Mouse (Mus musculus) neural tube, embryonic 14.5 days (tissue): Measurements from ENCODE around the gene Gstt1. TPM values are rescaled to one million over a fixed set of nuclear protein-coding genes. Genes with fewer than 3 reads are reported as not detected.

Experiments
- ATAC-seq: fragments of 200-750 bp; cut with Nextera tagmentation; 2 replicates; pipeline ENCODE4 v1.8.0; 2017; ENCODE audit warnings: low read depth, mild to moderate bottlenecking, moderate TSS enrichment, moderate library complexity
- H3K27ac ChIP-seq: fragments of 300-500 bp; sonication (generic); 2 replicates; pipeline ENCODE4 v1.5.1; 2014; ENCODE audit warnings: low read depth, mild to moderate bottlenecking, control low read depth, low read length, moderate library complexity, mixed read lengths
- H3K27me3 ChIP-seq: fragments of 300-500 bp; sonication (generic); 2 replicates; pipeline ENCODE4 v1.6.1; 2014; ENCODE audit warnings: low read length; ENCODE audit not compliant: control insufficient read depth, insufficient read depth
- H3K36me3 ChIP-seq: fragments of 300-500 bp; sonication (generic); 2 replicates; pipeline ENCODE4 v1.6.1; 2014; ENCODE audit warnings: low read length, mixed read lengths; ENCODE audit not compliant: control insufficient read depth, insufficient read depth
- H3K4me1 ChIP-seq: fragments of 300-500 bp; sonication (generic); 2 replicates; pipeline ENCODE4 v1.6.1; 2014; ENCODE audit warnings: low read length; ENCODE audit not compliant: control insufficient read depth, insufficient read depth
- H3K4me2 ChIP-seq: fragments of 300-500 bp; sonication (generic); 2 replicates; pipeline ENCODE4 v1.6.1; 2014; ENCODE audit warnings: mild to moderate bottlenecking, low read depth, low read length, control low read depth
- H3K4me3 ChIP-seq: fragments of 300-500 bp; sonication (generic); 2 replicates; pipeline ENCODE4 v1.5.1; 2014; ENCODE audit warnings: low read depth, low read length, control low read depth, mixed read lengths
- H3K9ac ChIP-seq: fragments of 300-500 bp; sonication (generic); replicated peaks from 2 replicates; pipeline ENCODE4 v1.6.1; 2014; ENCODE audit warnings: low read depth, mild to moderate bottlenecking, control low read depth, low read length, mixed read lengths
- H3K9me3 ChIP-seq: fragments of 300-500 bp; sonication (generic); 2 replicates; pipeline ENCODE4 v1.6.1; 2016; ENCODE audit warnings: low read length; ENCODE audit not compliant: control insufficient read depth
- WGBS: fragments of 180-500 bp; shearing (Covaris S2); extraction: QIAGEN DNeasy Blood & Tissue Kit; methylation state at CpG from one replicate; pipeline ENCODE4 v1.1.7; 2014; 5-methylcytosine and 5-hydroxymethylcytosine counted together
- polyA plus RNA-seq: library from polyadenylated mRNA; unstranded; fragments of >200 nt; fragmentation: Nextera tagmentation; extraction: Ambion mirVana; gene quantifications from 2 replicates; pipeline ENCODE4 v1.2.1, GENCODE M21; 2014

Gstt1 gene
- polyA plus RNA-seq, 1 experiment from 2014 or later, result 11.2 TPM

DNA sequence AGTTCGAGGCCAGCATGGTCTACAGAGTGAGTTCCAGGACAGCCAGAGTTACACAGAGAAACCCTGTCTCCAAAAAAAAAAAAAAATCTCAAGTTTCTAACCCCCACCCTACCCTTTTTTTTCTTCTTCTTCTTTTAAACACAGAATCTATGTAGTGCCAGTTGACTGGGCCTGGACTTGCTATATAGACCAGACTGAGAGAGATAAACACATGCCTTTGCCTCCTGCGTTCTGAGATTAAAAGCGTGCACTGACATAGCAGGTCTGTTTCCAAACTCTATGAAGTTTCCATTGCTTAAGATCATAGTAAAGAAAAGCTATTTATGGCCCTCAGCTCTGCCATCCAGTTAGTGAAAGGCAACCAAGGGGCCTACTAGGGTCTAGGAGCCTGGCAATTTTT lies 36.0 kb downstream of the Gstt1 start:
- Histone ChIP-seq H3K9ac (no peak overlapping the region), H3K27ac (no peak overlapping the region), H3K4me1 (peaks cover 9% of the 10 kb centered on the region), H3K9me3 (no peaks in the 10 kb centered on the region), H3K27me3 (no peaks in the 10 kb centered on the region), H3K4me2 (no peak overlapping the region), H3K4me3 (no peak overlapping the region), H3K36me3 (no peaks in the 10 kb centered on the region)
- 97% methylated on average over 3 of the region's 3 CpGs for WGBS
- ATAC-seq, result no peak

DNA sequence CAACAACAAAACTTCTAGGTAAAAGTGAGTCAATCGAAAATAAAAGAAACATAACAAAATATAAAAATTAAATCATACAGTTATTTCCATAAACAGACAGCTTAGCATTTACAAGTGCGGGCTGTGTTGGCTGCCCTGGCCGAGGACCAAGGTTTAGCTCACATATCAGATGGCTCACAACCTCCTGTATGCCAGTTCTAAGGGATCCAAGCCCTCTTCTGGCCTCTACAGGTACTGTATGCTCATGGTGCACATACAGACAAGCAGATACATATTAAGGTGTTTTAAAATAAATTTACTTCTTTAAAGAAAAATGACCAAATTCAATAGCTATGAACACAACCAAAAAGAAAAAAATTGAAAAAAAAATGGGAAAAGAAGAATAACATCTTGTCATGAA lies 38.1 kb downstream of the Gstt1 start:
- peaks cover 9% of the 10 kb centered on the region for H3K4me1 ChIP-seq
- no peaks in the 10 kb centered on the region for H3K36me3 ChIP-seq
- ATAC-seq, result no peak
- no peak overlapping the region for H3K4me2 ChIP-seq
- no peaks in the 10 kb centered on the region for H3K27me3 ChIP-seq
- over 99% methylated on average over 3 of the region's 3 CpGs for WGBS
- no peak overlapping the region for H3K27ac ChIP-seq
- H3K4me3 ChIP-seq, result no peak overlapping the region
- H3K9me3 ChIP-seq, result no peaks in the 10 kb centered on the region
- H3K9ac ChIP-seq, result no peak overlapping the region

DNA sequence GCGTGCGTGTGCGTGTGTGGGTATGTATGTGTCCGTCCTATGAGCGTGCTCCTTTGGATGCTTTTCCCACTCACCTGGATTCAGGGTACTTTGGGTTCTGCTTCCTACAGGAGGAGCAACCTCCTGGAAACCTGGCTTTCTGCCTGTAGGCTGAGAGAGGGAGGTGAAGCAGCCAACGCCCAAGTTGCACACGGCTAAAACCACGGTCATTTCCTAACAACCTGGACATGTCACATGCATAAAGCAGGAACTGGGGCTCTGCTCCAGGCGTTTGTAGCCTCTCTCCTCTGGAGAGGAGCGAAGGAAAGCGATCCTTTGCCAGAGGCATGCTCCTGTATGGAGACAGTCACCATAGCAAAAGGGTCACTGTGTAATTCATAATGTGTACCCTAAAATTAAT lies 41.7 kb downstream of the Gstt1 start:
- 97% methylated on average over 11 of the region's 11 CpGs for WGBS
- no peaks in the 10 kb centered on the region for H3K27me3 ChIP-seq
- no peaks in the 10 kb centered on the region for H3K9me3 ChIP-seq
- no peaks in the 10 kb centered on the region for H3K4me1 ChIP-seq
- H3K4me3 ChIP-seq, result no peak overlapping the region
- no peak for ATAC-seq
- H3K36me3 ChIP-seq, result peaks cover 21% of the 10 kb centered on the region
- no peak overlapping the region for H3K4me2 ChIP-seq
- H3K9ac ChIP-seq, result no peak overlapping the region
- no peak overlapping the region for H3K27ac ChIP-seq

DNA sequence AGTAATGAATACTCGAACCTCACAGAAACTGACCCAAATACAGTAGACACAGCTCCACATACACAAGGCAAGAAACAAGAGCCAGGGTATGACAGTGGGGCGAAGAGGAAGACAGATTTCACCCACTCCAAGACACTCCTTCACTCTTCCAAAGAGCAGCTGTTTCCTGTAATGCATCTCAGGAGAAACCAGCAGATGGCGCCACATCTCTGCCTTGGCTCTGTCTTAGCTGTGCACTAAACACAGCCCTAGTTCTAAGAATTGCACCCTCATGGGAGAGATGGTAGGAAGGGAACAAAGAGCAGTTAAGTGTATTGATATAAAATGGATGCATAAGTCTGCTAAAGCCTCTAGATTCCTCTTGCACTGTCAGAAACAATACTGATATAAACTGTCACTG lies 54.4 kb downstream of the Gstt1 start:
- H3K27ac ChIP-seq, result peak overlapping the region; percentile 52
- ATAC-seq, result peak; percentile 97
- no peaks in the 10 kb centered on the region for H3K9me3 ChIP-seq
- peak overlapping the region; percentile 1; the same call in 1 of the 2 replicates for H3K9ac ChIP-seq
- no peak overlapping the region for H3K4me3 ChIP-seq
- WGBS, result 50% methylated on average over 3 of the region's 3 CpGs
- no peaks in the 10 kb centered on the region for H3K4me1 ChIP-seq
- H3K36me3 ChIP-seq, result peaks cover 64% of the 10 kb centered on the region
- no peaks in the 10 kb centered on the region for H3K27me3 ChIP-seq
- no peak overlapping the region for H3K4me2 ChIP-seq

DNA sequence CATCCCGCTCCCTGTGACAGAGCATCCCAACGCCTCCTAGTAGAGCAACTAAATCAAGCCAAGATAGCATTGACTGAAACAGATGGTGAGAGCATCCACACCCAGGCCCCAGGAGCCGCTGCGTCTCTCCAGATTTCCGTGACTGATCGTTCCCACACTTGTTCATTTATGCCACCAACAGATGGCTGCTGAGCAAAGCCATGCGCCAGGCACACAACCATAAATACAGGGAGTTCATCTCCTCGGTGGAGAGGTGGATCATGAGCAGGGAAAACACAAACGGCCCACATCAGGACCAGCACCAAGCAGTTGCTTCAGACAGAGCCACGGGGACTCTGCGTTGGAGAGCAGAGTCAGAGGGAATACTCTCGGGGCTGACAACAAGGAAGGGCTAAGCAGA lies 55.0 kb downstream of the Gstt1 start:
- H3K4me3 ChIP-seq, result no peak overlapping the region
- H3K4me1 ChIP-seq, result no peaks in the 10 kb centered on the region
- no peaks in the 10 kb centered on the region for H3K9me3 ChIP-seq
- no peak for ATAC-seq
- no peak overlapping the region for H3K4me2 ChIP-seq
- H3K27ac ChIP-seq, result no peak overlapping the region
- H3K36me3 ChIP-seq, result peaks cover 68% of the 10 kb centered on the region
- H3K9ac ChIP-seq, result no peak overlapping the region
- H3K27me3 ChIP-seq, result no peaks in the 10 kb centered on the region
- WGBS, result 86% methylated on average over 12 of the region's 12 CpGs

DNA sequence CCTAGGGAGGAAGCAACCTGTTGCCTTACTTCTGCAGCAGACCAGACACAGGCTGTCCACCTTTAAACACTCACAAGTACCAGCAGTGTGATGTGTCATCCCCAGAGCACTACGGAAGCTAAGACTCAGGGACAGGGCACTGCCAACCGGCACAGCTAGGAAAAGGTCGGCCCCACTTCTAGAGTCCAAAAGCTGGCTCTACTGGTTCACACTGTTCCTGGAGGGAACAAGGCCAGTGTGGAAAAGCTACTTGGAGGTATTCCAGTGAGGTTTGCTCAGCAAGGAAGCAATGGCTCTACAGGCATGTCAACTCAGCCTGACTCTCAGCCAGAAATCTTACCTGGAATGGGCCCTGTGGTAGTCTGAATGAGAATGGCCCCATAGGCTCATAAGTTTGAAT lies 57.5 kb downstream of the Gstt1 start:
- no peak overlapping the region for H3K9ac ChIP-seq
- H3K4me2 ChIP-seq, result no peak overlapping the region
- no peak overlapping the region for H3K27ac ChIP-seq
- ATAC-seq, result no peak
- no peaks in the 10 kb centered on the region for H3K27me3 ChIP-seq
- H3K4me1 ChIP-seq, result no peaks in the 10 kb centered on the region
- WGBS, result 94% methylated on average over 3 of the region's 3 CpGs
- peaks cover 64% of the 10 kb centered on the region for H3K36me3 ChIP-seq
- no peak overlapping the region for H3K4me3 ChIP-seq
- H3K9me3 ChIP-seq, result no peaks in the 10 kb centered on the region

Other genes with a start within 250 kb of the Gstt1 start
- gene Lrrc75b, start 238.3 kb downstream of the Gstt1 start, polyA plus RNA-seq, result 32.6 and 36.6 TPM in 2 replicates
- gene Ggt1, start 237.0 kb downstream of the Gstt1 start, polyA plus RNA-seq, result 0.85 and 1.5 TPM in 2 replicates
- 0.43 and 1.5 TPM in 2 replicates for gene Ggt5, start 209.2 kb downstream of the Gstt1 start, polyA plus RNA-seq
- gene Susd2, start 154.6 kb downstream of the Gstt1 start, polyA plus RNA-seq, result 9.8 and 12.3 TPM in 2 replicates
- 34.2 and 39.9 TPM in 2 replicates for gene Cabin1, start 34.2 kb downstream of the Gstt1 start, polyA plus RNA-seq
- gene Ddt, start 25.2 kb downstream of the Gstt1 start, polyA plus RNA-seq, result 102 and 104 TPM in 2 replicates
- gene Gm20441, start 17.6 kb downstream of the Gstt1 start, polyA plus RNA-seq, result not detected in 2 replicates
- 0.94 TPM in 1 of 2 replicates, not detected in the other for gene Gstt3, start 17.2 kb downstream of the Gstt1 start, polyA plus RNA-seq
- not detected in 2 replicates for gene Gstt4, start 24.0 kb upstream of the Gstt1 start, polyA plus RNA-seq
- gene Gstt2, start 38.8 kb upstream of the Gstt1 start, polyA plus RNA-seq, result 4.3 and 7.5 TPM in 2 replicates
- 1,682 and 1,948 TPM in 2 replicates for gene Mif, start 61.7 kb upstream of the Gstt1 start, polyA plus RNA-seq
- gene Derl3, start 94.8 kb upstream of the Gstt1 start, polyA plus RNA-seq, result 1.9 and 2.0 TPM in 2 replicates
- gene Smarcb1, start 123.0 kb upstream of the Gstt1 start, polyA plus RNA-seq, result 245 and 254 TPM in 2 replicates
- gene Chchd10, start 134.5 kb upstream of the Gstt1 start, polyA plus RNA-seq, result 108 and 158 TPM in 2 replicates
- gene Mmp11, start 137.9 kb upstream of the Gstt1 start, polyA plus RNA-seq, result 15.3 and 31.0 TPM in 2 replicates
- gene Gm867, start 142.1 kb upstream of the Gstt1 start, polyA plus RNA-seq, result 2.4 and 3.0 TPM in 2 replicates
- 1.2 and 1.3 TPM in 2 replicates for gene Vpreb3, start 144.5 kb upstream of the Gstt1 start, polyA plus RNA-seq
- gene Gm5134, start 155.9 kb upstream of the Gstt1 start, polyA plus RNA-seq, result 0.17 TPM in 1 of 2 replicates, not detected in the other
- 14.6 and 16.4 TPM in 2 replicates for gene Zfp280b, start 234.1 kb upstream of the Gstt1 start, polyA plus RNA-seq